25 mouse cellular contexts compared by ENCODE assay signal in the genomic region with DNA sequence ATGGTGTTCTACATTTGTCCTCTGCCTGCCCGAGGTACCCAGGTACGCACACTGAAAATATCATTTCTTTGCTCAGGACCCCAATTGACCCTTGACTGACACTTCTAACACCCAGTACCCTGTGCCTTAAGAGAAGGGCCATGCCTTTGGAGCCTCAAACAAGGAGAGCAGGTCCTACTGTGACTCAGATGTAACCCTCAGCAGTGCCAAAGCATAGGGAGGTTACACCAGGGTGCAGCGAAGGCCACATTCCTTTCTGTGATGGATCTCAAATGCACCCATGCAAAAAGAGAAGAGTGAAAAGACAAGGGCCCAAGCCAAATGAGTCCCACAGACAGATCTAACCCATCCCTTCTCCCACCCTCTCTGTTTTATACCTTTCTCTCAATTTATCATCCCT.
DNase-seq lines count a peak whose midpoint lies in the region; ATAC-seq and TF ChIP-seq lines count a peak whose summit lies in the region.
"Had no signal": no experiment of that assay in that cellular context is flagged by ENCODE, and none has a peak within 500 bp of the region (broad histone marks: within the 10 kb centered on the region; RNA-seq: fewer than 3 reads in every experiment).

No protein-coding gene starts in this region.

- DNase-seq in adrenal gland, adult (ENCODE audit: inconsistent age in 2 of 2, low spot score in 1 of 2), result peak; percentile 40 to 81
- DNase-seq in adrenal gland, postnatal 25 days, result no peak
- peak; percentile 44 for DNase-seq in adrenal gland, adult 8-10 months
- DNase-seq in adrenal gland, postnatal 4 days (ENCODE audit: low spot score in 2 of 2), result no peak
- DNase-seq in adrenal gland, postnatal 36 days, result peak; percentile 38 to 40
- no peak for DNase-seq in left cerebral cortex, adult 2 months (ENCODE audit: extremely low spot score in 1 of 2, low spot score in 2 of 2)
- DNase-seq: B cell, adult 2 months; cerebellum, adult 11 months; cerebellum, adult 18-20 months; cerebellum, adult 8-10 months; cerebellum, adult 9-11 months; cerebellum, postnatal 14 days; cerebellum, postnatal 36 days; embryo, embryonic 11 days had no signal

- no peak overlapping the region for H3K27ac ChIP-seq in left cerebral cortex, adult 2 months
- H3K27ac ChIP-seq: embryonic facial prominence, embryonic 13.5 days; embryonic facial prominence, embryonic 15.5 days; forebrain, embryonic 10.5 days; forebrain, embryonic 12.5 days had no signal

- intact Hi-C loops in left cerebral cortex, adult 2 months (cut with DNase I), result loop anchor here (10.0 kb wide), 1 partner anchor 237 kb away; no protein-coding TSS in a partner anchor

- TF ChIP-seq CTCF in left cerebral cortex, adult 2 months (IDR thresholded peaks at IDR 0.05), result no peak

- no peak overlapping the region for H3K4me3 ChIP-seq in left cerebral cortex, adult 2 months
- H3K4me3 ChIP-seq: embryonic facial prominence, embryonic 13.5 days; embryonic facial prominence, embryonic 15.5 days; erythroblast, embryonic 14.5 days; forebrain, embryonic 10.5 days; forebrain, embryonic 12.5 days had no signal

- ATAC-seq in megakaryocyte progenitor cell, adult 5-6 weeks (replicated peaks; ENCODE audit: poor library complexity), result no peak
- ATAC-seq: activated CD4-positive, CD25-positive, alpha-beta regulatory T cell, adult 4 months; CD4-positive, CD25-positive, alpha-beta regulatory T cell, adult 4 months; forebrain, embryonic 14.5 days; forebrain, embryonic 16.5 days; Patski had no signal

Comparison
In these comparisons a context has a peak if more than half of its experiments do, and no peak if none do; other contexts are left out.
1. DNase-seq: peak in adrenal gland, adult (2 of 2), adrenal gland, adult 8-10 months (single experiment) and adrenal gland, postnatal 36 days (2 of 2); none in adrenal gland, postnatal 25 days (single experiment), adrenal gland, postnatal 4 days (0 of 2) and left cerebral cortex, adult 2 months (0 of 2).